Mouse (Mus musculus): ENCODE measurements around the gene Zc2hc1c. TPM values are rescaled to one million over a fixed set of nuclear protein-coding genes. Genes with fewer than 3 reads are reported as not detected.

The Zc2hc1c gene
- polyA plus RNA-seq, 1 experiment from 2014 or later: 0.14 TPM

DNA sequence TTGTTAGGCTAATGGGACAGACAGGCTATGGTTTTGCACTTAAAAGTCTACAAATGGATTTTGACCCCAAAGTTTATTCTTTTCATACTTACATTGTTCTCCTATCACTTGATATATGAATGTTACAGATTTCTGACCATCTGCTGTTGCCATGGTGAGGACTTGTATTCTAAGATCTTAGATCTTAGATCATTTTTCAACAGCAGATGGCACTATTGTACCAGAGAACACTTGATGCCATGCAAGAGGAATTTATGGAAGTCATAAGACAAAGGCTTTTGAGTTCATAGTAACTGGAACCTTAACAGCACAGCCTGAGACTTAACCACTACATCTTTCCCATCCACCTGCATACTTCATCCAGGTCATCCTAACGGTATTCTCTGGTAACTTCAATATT, 52.7 kb downstream of the Zc2hc1c start:
- no peak overlapping the region for H3K9ac ChIP-seq
- no peaks in the 10 kb centered on the region for H3K9me3 ChIP-seq (replicated peaks)
- H3K4me3 ChIP-seq (replicated peaks): no peak overlapping the region
- no peak overlapping the region for H3K27ac ChIP-seq
- no peak for ATAC-seq (ENCODE audit: low read depth)
- no peak overlapping the region for H3K4me2 ChIP-seq
- DNase-seq: no peak
- H3K27me3 ChIP-seq: no peaks in the 10 kb centered on the region
- peaks cover 41% of the 10 kb centered on the region for H3K4me1 ChIP-seq (replicated peaks)
- 51% methylated on average over 1 of the region's 1 CpGs for WGBS (ENCODE audit: insufficient replicate concordance)
- peaks cover 27% of the 10 kb centered on the region for H3K36me3 ChIP-seq

DNA sequence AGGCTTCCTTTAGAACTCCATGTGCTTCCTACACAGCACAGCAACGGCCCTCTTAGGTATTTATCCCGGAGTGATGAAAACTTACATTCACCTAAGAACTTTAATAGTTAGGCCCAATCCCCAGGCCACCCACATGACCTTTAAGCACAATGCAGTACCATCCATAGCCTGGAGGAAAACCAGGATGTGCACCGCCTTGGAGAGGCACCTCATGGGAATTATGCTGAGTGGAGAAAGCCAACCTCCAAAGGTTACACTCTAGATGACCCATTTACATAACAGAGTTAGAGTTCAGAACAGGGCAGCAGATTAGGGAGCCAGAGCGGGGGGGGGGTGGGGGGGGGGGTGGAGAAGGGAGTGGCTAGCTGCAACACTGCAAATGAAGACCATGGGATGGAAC, 53.9 kb downstream of the Zc2hc1c start:
- Histone ChIP-seq H3K4me1 (replicated peaks) (peaks cover 33% of the 10 kb centered on the region), H3K9me3 (replicated peaks) (no peaks in the 10 kb centered on the region), H3K36me3 (peaks cover 28% of the 10 kb centered on the region), H3K27ac (no peak overlapping the region), H3K4me3 (replicated peaks) (no peak overlapping the region), H3K27me3 (no peaks in the 10 kb centered on the region), H3K9ac (no peak overlapping the region), H3K4me2 (no peak overlapping the region)
- WGBS (ENCODE audit: insufficient replicate concordance): 85% methylated on average over 4 of the region's 4 CpGs
- DNase-seq (no peak), ATAC-seq (ENCODE audit: low read depth) (no peak)

DNA sequence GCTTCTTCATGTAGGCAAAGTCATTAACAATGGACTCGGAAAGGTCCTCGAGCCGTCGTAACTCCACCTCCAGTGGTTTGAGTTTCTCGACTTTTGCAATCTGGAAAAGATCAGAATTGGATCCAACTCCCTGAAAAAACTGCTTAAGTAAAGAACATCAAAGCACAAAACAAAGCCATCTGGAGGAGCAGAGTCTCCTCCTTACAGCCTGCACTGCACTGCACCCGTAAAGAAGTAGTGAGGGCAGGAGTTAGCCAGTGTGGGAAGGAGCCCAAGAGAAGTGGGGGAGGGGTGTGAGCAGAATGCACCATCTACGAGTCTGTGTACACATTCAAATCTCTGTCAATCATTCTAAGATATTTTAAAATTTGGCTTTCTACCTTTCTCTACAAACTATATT, 55.9 kb downstream of the Zc2hc1c start:
- Histone ChIP-seq H3K27me3 (no peaks in the 10 kb centered on the region), H3K4me2 (no peak overlapping the region), H3K4me1 (replicated peaks) (peaks cover 29% of the 10 kb centered on the region), H3K27ac (no peak overlapping the region), H3K36me3 (peaks cover 47% of the 10 kb centered on the region), H3K9ac (no peak overlapping the region), H3K9me3 (replicated peaks) (no peaks in the 10 kb centered on the region), H3K4me3 (replicated peaks) (no peak overlapping the region)
- no peak for DNase-seq
- 77% methylated on average over 7 of the region's 7 CpGs for WGBS (ENCODE audit: insufficient replicate concordance)
- ATAC-seq (ENCODE audit: low read depth): no peak

DNA sequence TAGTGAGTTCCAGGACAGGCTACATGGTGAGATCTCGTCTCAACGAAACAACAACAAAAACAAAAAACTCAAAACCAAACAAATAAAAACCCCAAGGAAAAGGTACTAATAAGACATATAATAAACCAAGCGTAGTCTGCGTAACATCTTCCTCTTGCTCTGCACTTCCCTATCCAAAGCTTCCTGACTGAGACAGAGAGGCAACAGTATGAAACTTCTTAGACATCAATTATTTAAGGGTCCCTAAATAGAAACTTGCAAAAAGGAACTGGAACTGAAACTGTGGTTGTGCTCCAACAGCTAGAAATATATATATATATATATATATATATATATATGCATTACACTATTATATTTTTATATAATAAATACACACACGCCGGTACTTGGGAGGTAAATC, 57.2 kb downstream of the Zc2hc1c start:
- Histone ChIP-seq H3K4me2 (no peak overlapping the region), H3K4me3 (replicated peaks) (no peak overlapping the region), H3K4me1 (replicated peaks) (peaks cover 20% of the 10 kb centered on the region), H3K27me3 (no peaks in the 10 kb centered on the region), H3K9me3 (replicated peaks) (no peaks in the 10 kb centered on the region), H3K36me3 (peaks cover 56% of the 10 kb centered on the region), H3K9ac (no peak overlapping the region), H3K27ac (no peak overlapping the region)
- DNase-seq (no peak), ATAC-seq (ENCODE audit: low read depth) (no peak)
- 86% methylated on average over 6 of the region's 6 CpGs for WGBS (ENCODE audit: insufficient replicate concordance)

DNA sequence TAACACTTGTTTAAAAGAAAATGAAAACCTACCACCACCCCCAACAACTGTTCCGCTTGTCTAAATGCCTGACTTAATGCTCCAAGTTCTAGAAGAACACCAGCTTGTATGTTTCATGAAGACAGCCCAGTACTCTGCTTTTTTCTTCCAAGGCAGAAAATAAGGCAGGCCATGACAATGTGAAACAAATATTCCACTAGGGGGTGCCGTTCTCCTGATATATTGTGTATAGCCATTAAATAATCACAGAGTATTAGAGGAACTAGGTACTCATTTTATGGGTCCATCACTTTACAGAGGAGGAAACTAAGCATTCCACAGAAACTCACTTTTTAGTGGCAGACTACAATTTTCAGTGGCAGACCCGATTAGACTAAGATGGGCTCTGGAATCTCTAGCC, 58.0 kb downstream of the Zc2hc1c start:
- H3K4me2 ChIP-seq: no peak overlapping the region
- H3K9me3 ChIP-seq (replicated peaks): no peaks in the 10 kb centered on the region
- ATAC-seq (ENCODE audit: low read depth): no peak
- no peak overlapping the region for H3K9ac ChIP-seq
- DNase-seq: peak; percentile 27
- no peaks in the 10 kb centered on the region for H3K27me3 ChIP-seq
- H3K4me1 ChIP-seq (replicated peaks): peaks cover 16% of the 10 kb centered on the region
- H3K27ac ChIP-seq: no peak overlapping the region
- H3K36me3 ChIP-seq: peaks cover 61% of the 10 kb centered on the region
- no peak overlapping the region for H3K4me3 ChIP-seq (replicated peaks)
- WGBS (ENCODE audit: insufficient replicate concordance): 47% methylated on average over 3 of the region's 3 CpGs

DNA sequence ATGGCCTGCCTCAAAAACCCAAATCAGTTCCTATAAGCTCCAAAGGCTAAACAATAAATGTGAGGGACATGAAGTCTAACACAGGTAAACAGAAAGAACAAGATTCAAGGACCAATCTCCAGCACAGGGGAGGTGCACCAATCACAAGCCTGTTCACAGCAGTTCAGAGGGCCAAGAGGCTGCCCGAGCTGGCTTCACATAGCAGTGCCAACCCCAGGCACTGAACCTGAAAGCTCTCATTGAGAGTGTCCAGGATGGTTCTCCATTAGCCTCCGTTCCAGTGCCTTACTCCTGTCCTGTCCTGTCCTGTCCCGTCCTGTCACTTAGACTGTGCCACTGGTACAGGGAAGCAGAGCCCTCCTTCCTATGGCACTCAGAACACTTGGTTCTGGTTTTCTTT, 58.8 kb downstream of the Zc2hc1c start:
- 80% methylated on average over 3 of the region's 3 CpGs for WGBS (ENCODE audit: insufficient replicate concordance)
- Histone ChIP-seq H3K4me2 (no peak overlapping the region), H3K9ac (no peak overlapping the region), H3K4me3 (replicated peaks) (no peak overlapping the region), H3K27me3 (no peaks in the 10 kb centered on the region), H3K27ac (no peak overlapping the region), H3K4me1 (replicated peaks) (peaks cover 13% of the 10 kb centered on the region), H3K9me3 (replicated peaks) (no peaks in the 10 kb centered on the region), H3K36me3 (peaks cover 58% of the 10 kb centered on the region)
- DNase-seq: no peak
- ATAC-seq (ENCODE audit: low read depth): 0 out of 2 replicates have a peak, but pooled peaks have one; percentile 20

DNA sequence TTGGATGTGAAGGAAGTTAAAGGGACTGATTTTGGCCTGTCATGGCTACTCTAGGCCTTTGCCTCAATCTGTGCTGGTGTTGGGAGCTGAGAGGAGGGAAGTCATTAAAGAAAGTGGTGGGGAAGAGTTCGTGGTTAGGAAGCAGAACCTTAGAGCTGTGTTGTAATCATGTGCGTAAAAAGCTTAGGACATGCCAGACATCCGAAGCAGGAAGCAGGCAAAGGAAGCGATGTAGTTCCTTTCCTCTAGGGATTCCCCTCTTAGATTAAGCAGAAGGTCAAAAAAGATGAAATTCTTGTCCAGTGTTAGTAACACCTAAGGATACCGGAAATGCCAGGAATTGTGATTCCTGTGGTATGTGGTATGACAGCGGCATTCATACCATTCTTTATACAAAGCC, 59.9 kb downstream of the Zc2hc1c start:
- 65% methylated on average over 6 of the region's 6 CpGs for WGBS (ENCODE audit: insufficient replicate concordance)
- DNase-seq: no peak
- no peak overlapping the region for H3K9ac ChIP-seq
- H3K9me3 ChIP-seq (replicated peaks): no peaks in the 10 kb centered on the region
- peaks cover 13% of the 10 kb centered on the region for H3K4me1 ChIP-seq (replicated peaks)
- ATAC-seq (ENCODE audit: low read depth): no peak
- H3K4me2 ChIP-seq: no peak overlapping the region
- H3K27ac ChIP-seq: 0 out of 2 replicates have a peak overlapping the region, but pooled peaks have one; percentile 26
- peaks cover 58% of the 10 kb centered on the region for H3K36me3 ChIP-seq
- no peak overlapping the region for H3K4me3 ChIP-seq (replicated peaks)
- H3K27me3 ChIP-seq: no peaks in the 10 kb centered on the region

Small RNA genes within 50 kb of the gene (microRNA-seq; reads per million reads assigned to microRNA genes)
- gene Mir6938: not detected

Other genes starting within 250 kb of the Zc2hc1c start
- gene Prox2, start 177.8 kb upstream of the Zc2hc1c start, polyA plus RNA-seq (2015; fragmentation: Nextera tagmentation; extraction: Ambion mirVana): 3.0 and 3.1 TPM in 2 replicates
- gene Dlst, start 177.8 kb upstream of the Zc2hc1c start, polyA plus RNA-seq (2015; fragmentation: Nextera tagmentation; extraction: Ambion mirVana): 80.7 and 93.4 TPM in 2 replicates
- 0.73 and 0.74 TPM in 2 replicates for gene Rps6kl1, start 137.3 kb upstream of the Zc2hc1c start, polyA plus RNA-seq (2015; fragmentation: Nextera tagmentation; extraction: Ambion mirVana)
- 0.50 and 0.60 TPM in 2 replicates for gene Pgf, start 110.8 kb upstream of the Zc2hc1c start, polyA plus RNA-seq (2015; fragmentation: Nextera tagmentation; extraction: Ambion mirVana)
- 49.4 and 49.9 TPM in 2 replicates for gene Eif2b2, start 69.1 kb upstream of the Zc2hc1c start, polyA plus RNA-seq (2015; fragmentation: Nextera tagmentation; extraction: Ambion mirVana)
- 2.8 and 3.0 TPM in 2 replicates for gene Mlh3, start 18.0 kb upstream of the Zc2hc1c start, polyA plus RNA-seq (2015; fragmentation: Nextera tagmentation; extraction: Ambion mirVana)
- 66.3 and 71.4 TPM in 2 replicates for gene Acyp1, start 153 bp upstream of the Zc2hc1c start, polyA plus RNA-seq (2015; fragmentation: Nextera tagmentation; extraction: Ambion mirVana)
- 5.0 and 6.1 TPM in 2 replicates for gene Nek9, start 50.8 kb downstream of the Zc2hc1c start, polyA plus RNA-seq (2015; fragmentation: Nextera tagmentation; extraction: Ambion mirVana)
- 175 and 191 TPM in 2 replicates for gene Tmed10, start 86.3 kb downstream of the Zc2hc1c start, polyA plus RNA-seq (2015; fragmentation: Nextera tagmentation; extraction: Ambion mirVana)
- 1.5 and 1.7 TPM in 2 replicates for gene Fos, start 185.3 kb downstream of the Zc2hc1c start, polyA plus RNA-seq (2015; fragmentation: Nextera tagmentation; extraction: Ambion mirVana)